Mouse (Mus musculus) lung, embryonic 16.5 days (tissue): Measurements from ENCODE around the gene Smok2b. TPM values are rescaled to one million over a fixed set of nuclear protein-coding genes. Genes with fewer than 3 reads are reported as not detected.
"Not testable (repeated sequence)": the region's sequence is repeated elsewhere in the genome, so short reads cannot be mapped to it uniquely, and the experiment has no call there.

Experiments
- ATAC-seq: fragments of 200-750 bp; cut with Nextera tagmentation; 2 replicates; pipeline ENCODE4 v1.8.0; 2017; ENCODE audit warnings: low read depth, mild to moderate bottlenecking, moderate library complexity
- H3K27ac ChIP-seq: fragments of 300-500 bp; sonication (generic); 2 replicates; pipeline ENCODE4 v1.5.1; 2014; ENCODE audit warnings: mild to moderate bottlenecking, control low read depth, low read length
- H3K27me3 ChIP-seq: fragments of 300-500 bp; sonication (generic); 2 replicates; pipeline ENCODE4 v1.6.1; 2014; ENCODE audit warnings: low read depth, low read length, mixed read lengths; ENCODE audit not compliant: control insufficient read depth, insufficient read depth
- H3K36me3 ChIP-seq: fragments of 300-500 bp; sonication (generic); 2 replicates; pipeline ENCODE4 v1.6.1; 2014; ENCODE audit warnings: low read length; ENCODE audit not compliant: control insufficient read depth, insufficient read depth
- H3K4me1 ChIP-seq: fragments of 300-500 bp; sonication (generic); replicated peaks from 2 replicates; pipeline ENCODE4 v1.6.1; 2014; ENCODE audit warnings: low read length, mixed read lengths; ENCODE audit not compliant: control insufficient read depth, insufficient read depth
- H3K4me2 ChIP-seq: fragments of 300-500 bp; sonication (generic); 2 replicates; pipeline ENCODE4 v1.6.1; 2014; ENCODE audit warnings: low read depth, low read length, control low read depth
- H3K4me3 ChIP-seq: fragments of 300-500 bp; sonication (generic); 2 replicates; pipeline ENCODE4 v1.5.1; 2014; ENCODE audit warnings: mild to moderate bottlenecking, low read length, control low read depth
- H3K9ac ChIP-seq: fragments of 300-500 bp; sonication (generic); 2 replicates; pipeline ENCODE4 v1.6.1; 2014; ENCODE audit warnings: low read length, control low read depth
- H3K9me3 ChIP-seq: fragments of 300-500 bp; sonication (generic); 2 replicates; pipeline ENCODE4 v1.6.1; 2016; ENCODE audit warnings: low read length; ENCODE audit not compliant: control insufficient read depth
- WGBS: fragments of 180-500 bp; shearing (Covaris S2); extraction: QIAGEN DNeasy Blood & Tissue Kit; methylation state at CpG from one replicate; pipeline ENCODE4 v1.1.7; 2014; 5-methylcytosine and 5-hydroxymethylcytosine counted together
- polyA plus RNA-seq: library from polyadenylated mRNA; unstranded; fragments of >200 nt; fragmentation: Nextera tagmentation; extraction: Ambion mirVana; gene quantifications from 2 replicates; pipeline ENCODE4 v1.2.1, GENCODE M21; 2015

Gene Smok2b
- polyA plus RNA-seq, 1 experiment from 2014 or later: not detected

- Histone ChIP-seq H3K4me1 (no peaks in the 10 kb centered on the region), H3K27me3 (no peaks in the 10 kb centered on the region), H3K36me3 (no peaks in the 10 kb centered on the region), H3K4me3 (no peak overlapping the region), H3K27ac (no peak overlapping the region), H3K9me3 (peaks cover 54% of the 10 kb centered on the region), H3K9ac (no peak overlapping the region), H3K4me2 (no peak overlapping the region)
- no peak for ATAC-seq
- 70% methylated on average over 2 of the region's 2 CpGs for WGBS
Observed at GRCm38 (mm10) chr17:13215595-13215994, 14.5 kb upstream of the Smok2b start.

GRCm38 (mm10) chr17:13220888-13221287 is 9.2 kb upstream of the Smok2b start, which contains the start of gene Smok2a:
Smok2a (plus strand) TSS chr17:13221188.
- 81% methylated on average over 3 of the region's 3 CpGs for WGBS
- Histone ChIP-seq H3K4me3 (no peak within 1 kb of the TSS), H3K4me1 (no peaks in the 10 kb centered on the region), H3K9me3 (peaks cover 41% of the 10 kb centered on the region), H3K36me3 (no peaks in the 10 kb centered on the region), H3K9ac (no peak within 1 kb of the TSS), H3K4me2 (no peak within 1 kb of the TSS), H3K27me3 (no peaks in the 10 kb centered on the region), H3K27ac (no peak within 1 kb of the TSS)
- no peak for ATAC-seq

- H3K27me3 ChIP-seq, ATAC-seq, H3K36me3 ChIP-seq, H3K27ac ChIP-seq, H3K9ac ChIP-seq, H3K4me3 ChIP-seq, H3K4me1 ChIP-seq, H3K4me2 ChIP-seq: not testable (repeated sequence)
- peaks cover 39% of the 10 kb centered on the region for H3K9me3 ChIP-seq
- 85% methylated on average over 2 of the region's 2 CpGs for WGBS
Observed at GRCm38 (mm10) chr17:13221921-13222320, 8.1 kb upstream of the Smok2b start.

GRCm38 (mm10) chr17:13239461-13239860 is 9.4 kb downstream of the Smok2b start:
- H3K9me3 ChIP-seq: peaks cover 25% of the 10 kb centered on the region
- H3K4me1 ChIP-seq, H3K27me3 ChIP-seq, H3K4me2 ChIP-seq, H3K36me3 ChIP-seq, H3K27ac ChIP-seq, H3K4me3 ChIP-seq, H3K9ac ChIP-seq: not testable (repeated sequence)
- 0 out of 2 replicates have a peak, but pooled peaks have one; percentile 41 for ATAC-seq
- 89% methylated on average over 4 of the region's 4 CpGs for WGBS

DNA sequence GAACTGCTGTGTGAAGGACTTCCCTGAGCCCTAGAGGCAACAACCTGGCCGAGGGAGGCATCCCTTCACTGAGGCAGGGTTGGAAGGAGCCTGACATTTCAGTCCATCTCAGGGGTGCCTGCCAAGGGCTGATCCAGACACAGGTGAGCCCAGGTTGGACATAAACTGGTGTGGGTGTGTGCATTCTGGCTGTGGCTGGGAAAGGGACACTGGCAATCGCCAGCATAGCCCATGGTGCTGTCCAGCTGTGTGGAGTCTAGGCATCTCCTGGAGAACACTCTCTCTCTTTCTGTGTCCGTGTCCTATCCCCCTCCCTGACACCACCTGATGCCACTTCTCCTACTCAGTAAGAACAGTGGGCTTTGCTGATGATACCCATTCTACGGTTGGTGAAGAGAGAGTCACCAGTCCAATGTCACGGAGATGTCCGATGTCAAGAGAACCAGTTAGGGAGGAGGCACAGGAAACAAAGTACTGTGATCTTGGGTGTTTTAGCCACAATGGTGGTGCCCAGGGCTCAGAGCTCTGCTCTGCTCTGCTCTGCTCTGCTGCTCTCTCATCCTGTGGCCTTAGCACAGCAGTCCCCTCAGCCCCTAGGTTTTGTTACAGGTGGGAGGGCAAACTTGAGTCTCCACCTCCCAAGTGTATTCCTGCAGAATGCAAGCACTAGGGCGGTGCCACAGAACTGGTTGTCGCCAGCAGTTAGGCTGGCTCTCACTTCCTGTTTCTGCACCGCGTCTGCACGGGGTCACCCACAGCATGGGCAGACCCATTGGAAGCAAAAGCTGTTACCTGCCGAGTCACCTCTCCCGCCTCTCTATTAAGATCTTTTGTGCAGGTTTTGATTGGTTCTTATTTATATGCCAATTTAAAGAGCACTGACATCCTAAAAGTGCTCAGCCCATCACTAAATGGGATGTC is 11.0 kb downstream of the Smok2b start:
- H3K27me3 ChIP-seq, H3K4me1 ChIP-seq, H3K27ac ChIP-seq, H3K9ac ChIP-seq, H3K4me2 ChIP-seq, H3K36me3 ChIP-seq, H3K4me3 ChIP-seq: not testable (repeated sequence)
- H3K9me3 ChIP-seq: peaks cover 14% of the 10 kb centered on the region
- 84% methylated on average over 7 of the region's 13 CpGs for WGBS
- peak; percentile 24; the same call in 1 of the 2 replicates for ATAC-seq

DNA sequence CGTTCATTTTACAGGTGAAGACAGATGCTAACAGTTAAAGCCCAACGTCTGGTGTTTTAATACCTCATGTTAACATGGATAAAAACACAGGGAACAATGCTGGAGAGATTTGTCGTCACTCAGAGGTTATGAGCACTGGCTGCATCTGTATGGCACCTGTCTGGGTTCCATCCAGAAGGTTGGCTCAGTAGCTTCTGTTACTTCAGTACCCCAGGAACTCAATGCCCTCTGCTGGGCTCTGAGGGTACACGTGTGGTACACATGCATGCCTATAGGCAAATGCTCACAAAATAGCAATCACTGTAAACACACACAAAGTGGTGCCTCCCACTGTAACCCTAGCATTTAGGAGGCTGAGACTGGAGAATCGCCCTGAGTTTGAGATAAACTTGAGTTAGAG is 24.7 kb downstream of the Smok2b start:
- H3K4me2 ChIP-seq, H3K27me3 ChIP-seq, H3K4me3 ChIP-seq, H3K9ac ChIP-seq, ATAC-seq, H3K36me3 ChIP-seq, H3K4me1 ChIP-seq, H3K27ac ChIP-seq: not testable (repeated sequence)
- peaks cover 10% of the 10 kb centered on the region for H3K9me3 ChIP-seq
- 67% methylated on average over 1 of the region's 5 CpGs for WGBS

Other genes starting within 250 kb of the Smok2b start
- gene Wtap, start 236.1 kb upstream of the Smok2b start, polyA plus RNA-seq: 126 and 128 TPM in 2 replicates
- gene Sod2, start 223.4 kb upstream of the Smok2b start, polyA plus RNA-seq: 102 and 116 TPM in 2 replicates
- not detected in 2 replicates for gene Gpr31b, start 178.0 kb upstream of the Smok2b start, polyA plus RNA-seq
- gene Tcp10b, start 169.2 kb upstream of the Smok2b start, polyA plus RNA-seq: 0.11 TPM in 1 of 2 replicates, not detected in the other
- gene Unc93a, start 98.4 kb upstream of the Smok2b start, polyA plus RNA-seq: not detected in 2 replicates
- not detected in 2 replicates for gene Smok2a, start 9.1 kb upstream of the Smok2b start, polyA plus RNA-seq
- not detected in 2 replicates for gene Tcp10c, start 124.3 kb downstream of the Smok2b start, polyA plus RNA-seq